ENCODE assay signal across 8 mouse cellular contexts in the genomic region with DNA sequence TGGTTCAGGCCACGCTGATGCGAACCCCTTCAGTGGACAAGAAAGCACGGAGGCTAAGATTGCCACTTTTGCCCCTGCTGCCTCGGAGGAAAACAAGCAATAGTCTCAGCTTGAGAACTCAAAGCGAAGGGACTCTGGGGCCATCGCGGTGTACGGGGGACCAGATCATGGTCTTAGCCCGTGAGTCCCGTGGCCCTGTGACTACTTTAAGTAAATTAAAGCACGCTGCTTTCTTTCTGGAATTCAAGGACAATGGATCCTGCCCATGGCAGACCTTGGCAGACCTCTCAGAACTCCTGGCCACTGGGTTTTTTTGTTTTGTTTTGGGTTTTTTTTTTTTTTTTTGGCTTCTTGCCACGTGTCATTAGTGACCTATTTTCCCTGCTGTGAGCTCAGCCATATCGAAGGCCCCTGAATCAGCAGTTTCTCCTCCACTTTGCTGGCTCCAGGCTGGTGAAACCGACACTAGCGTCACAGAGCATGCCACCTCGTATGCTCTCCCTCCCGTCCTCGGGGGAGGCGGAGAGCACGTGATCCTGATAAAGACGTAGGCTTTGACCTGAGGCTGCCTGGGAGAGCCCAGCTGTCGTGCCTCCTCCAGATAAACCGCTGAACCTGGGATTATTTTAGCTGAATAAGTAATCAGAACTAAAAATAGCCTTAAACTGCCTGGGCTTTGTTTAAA.
DNase-seq lines count a peak whose midpoint lies in the region; ATAC-seq and TF ChIP-seq lines count a peak whose summit lies in the region.

No protein-coding gene starts in this region.

- no peak overlapping the region for H3K4me3 ChIP-seq in hindbrain, postnatal 0 days (ENCODE audit: low read length)
- H3K4me3 ChIP-seq in limb, embryonic 12.5 days (replicated peaks), result no peak overlapping the region
- peak overlapping the region; percentile 17; the same call in 1 of the 2 replicates for H3K4me3 ChIP-seq in midbrain, embryonic 15.5 days

- WGBS in hindbrain, postnatal 0 days, result 25% methylated on average over 23 of the region's 23 CpGs
- 50% methylated on average over 23 of the region's 23 CpGs for WGBS in limb, embryonic 12.5 days
- 29% methylated on average over 23 of the region's 23 CpGs for WGBS in midbrain, embryonic 15.5 days

- H3K9me3 ChIP-seq in hindbrain, postnatal 0 days (ENCODE audit: low read length), result no peaks in the 10 kb centered on the region
- H3K9me3 ChIP-seq in limb, embryonic 12.5 days, result no peaks in the 10 kb centered on the region
- H3K9me3 ChIP-seq in midbrain, embryonic 15.5 days, result no peaks in the 10 kb centered on the region

- H3K4me2 ChIP-seq in hindbrain, postnatal 0 days (ENCODE audit: low read depth, low read length), result peak overlapping the region; percentile 45
- H3K4me2 ChIP-seq in limb, embryonic 12.5 days, result peak overlapping the region; percentile 31; the same call in 1 of the 2 replicates
- peak overlapping the region; percentile 40 for H3K4me2 ChIP-seq in midbrain, embryonic 15.5 days

- H3K4me1 ChIP-seq in hindbrain, postnatal 0 days (ENCODE audit: insufficient read depth, low read length), result 0 out of 2 replicates have a peak, but pooled peaks cover 2% of the 10 kb centered on the region
- 0 out of 2 replicates have a peak, but pooled peaks cover 5% of the 10 kb centered on the region for H3K4me1 ChIP-seq in limb, embryonic 12.5 days (replicated peaks)
- peaks cover 8% of the 10 kb centered on the region; the same call in 1 of the 2 replicates for H3K4me1 ChIP-seq in midbrain, embryonic 15.5 days

- no peak overlapping the region for H3K27ac ChIP-seq in hindbrain, postnatal 0 days
- H3K27ac ChIP-seq in limb, embryonic 12.5 days, result no peak overlapping the region
- H3K27ac ChIP-seq in midbrain, embryonic 15.5 days, result peak overlapping the region; percentile 63

- DNase-seq in left cerebral cortex, adult 11 months (ENCODE audit: low spot score), result peak; percentile 21
- no peak for DNase-seq in left cerebral cortex, adult 8-10 months (ENCODE audit: low spot score in 2 of 2)
- DNase-seq in cerebellum, postnatal 14 days, result peak; percentile 53 to 56
- DNase-seq in gastrocnemius, postnatal 25 days, result peak; percentile 83
- DNase-seq in hindbrain, postnatal 0 days (ENCODE audit: low spot score), result peak; percentile 73
- DNase-seq in thymus, postnatal 10 days (ENCODE audit: low spot score in 2 of 2), result peak; percentile 21

- peak; percentile 90 for ATAC-seq in hindbrain, postnatal 0 days
- ATAC-seq in limb, embryonic 12.5 days (ENCODE audit: insufficient number of reproducible peaks, insufficient read depth, low FRiP score, low TSS enrichment, low read depth), result peak; percentile 83
- ATAC-seq in midbrain, embryonic 15.5 days (replicated peaks), result peak; percentile 91

- no peaks in the 10 kb centered on the region for H3K27me3 ChIP-seq in hindbrain, postnatal 0 days (ENCODE audit: insufficient read depth, low read length)
- H3K27me3 ChIP-seq in limb, embryonic 12.5 days, result no peaks in the 10 kb centered on the region
- H3K27me3 ChIP-seq in midbrain, embryonic 15.5 days (replicated peaks), result no peaks in the 10 kb centered on the region

- H3K9ac ChIP-seq in hindbrain, postnatal 0 days (replicated peaks; ENCODE audit: low read length), result no peak overlapping the region
- H3K9ac ChIP-seq in limb, embryonic 12.5 days (replicated peaks), result no peak overlapping the region
- H3K9ac ChIP-seq in midbrain, embryonic 15.5 days, result no peak overlapping the region

- H3K36me3 ChIP-seq in hindbrain, postnatal 0 days (ENCODE audit: insufficient read depth, low read length), result no peaks in the 10 kb centered on the region
- no peaks in the 10 kb centered on the region for H3K36me3 ChIP-seq in limb, embryonic 12.5 days
- H3K36me3 ChIP-seq in midbrain, embryonic 15.5 days (replicated peaks), result no peaks in the 10 kb centered on the region

- no peak for TF ChIP-seq CTCF in hindbrain, postnatal 0 days (IDR thresholded peaks at IDR 0.05; ENCODE audit: low read depth)

Comparison
In these comparisons a context has a peak if more than half of its experiments do, and no peak if none do; other contexts are left out.
1. DNase-seq: peak in left cerebral cortex, adult 11 months (single experiment), cerebellum, postnatal 14 days (2 of 2), gastrocnemius, postnatal 25 days (single experiment), hindbrain, postnatal 0 days (single experiment) and thymus, postnatal 10 days (2 of 2); none in left cerebral cortex, adult 8-10 months (0 of 2).
2. Peak in every context shown above with its lines, with median percentiles within 50 percentile points of each other: ATAC-seq and H3K4me2 ChIP-seq.